Mouse (Mus musculus) forebrain, embryonic 11.5 days (tissue): ENCODE results near the gene Hmgn2. TPM values are rescaled to one million over a fixed set of nuclear protein-coding genes. Genes with fewer than 3 reads are reported as not detected.
"Not testable (repeated sequence)": the region's sequence is repeated elsewhere in the genome, so short reads cannot be mapped to it uniquely, and the experiment has no call there.

ENCODE experiments used
- ATAC-seq: fragments of 200-750 bp; cut with Nextera tagmentation; replicated peaks from 2 replicates; pipeline ENCODE4 v1.8.0; 2017; ENCODE audit warnings: moderate TSS enrichment; ENCODE audit not compliant: low FRiP score
- DNase-seq: peaks from one replicate; pipeline ENCODE4 v3.0.0-alpha.2; 2017; ENCODE audit warnings: low spot score
- H3K27ac ChIP-seq: fragments of 300-500 bp; sonication (generic); 2 replicates; pipeline ENCODE4 v1.5.1; 2014; ENCODE audit warnings: low read depth, low read length
- H3K27me3 ChIP-seq: fragments of 300-500 bp; sonication (generic); 2 replicates; pipeline ENCODE4 v1.6.1; 2014; ENCODE audit warnings: mild to moderate bottlenecking, low read length, mixed read lengths; ENCODE audit not compliant: control insufficient read depth, insufficient read depth
- H3K36me3 ChIP-seq: fragments of 300-500 bp; sonication (generic); 2 replicates; pipeline ENCODE4 v1.6.1; 2014; ENCODE audit warnings: mild to moderate bottlenecking, low read length, moderate library complexity, mixed read lengths; ENCODE audit not compliant: control insufficient read depth, insufficient read depth
- H3K4me1 ChIP-seq: fragments of 300-500 bp; sonication (generic); replicated peaks from 2 replicates; pipeline ENCODE4 v1.6.1; 2014; ENCODE audit warnings: low read length, mixed read lengths; ENCODE audit not compliant: control insufficient read depth, insufficient read depth
- H3K4me2 ChIP-seq: fragments of 300-500 bp; sonication (generic); 2 replicates; pipeline ENCODE4 v1.6.1; 2014; ENCODE audit warnings: low read depth, mild to moderate bottlenecking, low read length, moderate library complexity, mixed read lengths; ENCODE audit not compliant: severe bottlenecking
- H3K4me3 ChIP-seq: fragments of 300-500 bp; sonication (generic); 2 replicates; pipeline ENCODE4 v1.5.1; 2014; ENCODE audit warnings: low read depth, low read length
- H3K9ac ChIP-seq: fragments of 300-500 bp; sonication (generic); 2 replicates; pipeline ENCODE4 v1.6.1; 2014; ENCODE audit warnings: low read length
- H3K9me3 ChIP-seq: fragments of 300-500 bp; sonication (generic); 2 replicates; pipeline ENCODE4 v1.6.1; 2016; ENCODE audit warnings: low read length, mixed read lengths; ENCODE audit not compliant: control insufficient read depth
- WGBS: fragments of 180-500 bp; shearing (Covaris S2); extraction: QIAGEN DNeasy Blood & Tissue Kit; methylation state at CpG from one replicate; pipeline ENCODE4 v1.1.7; 2014; 5-methylcytosine and 5-hydroxymethylcytosine counted together
- polyA plus RNA-seq: library from polyadenylated mRNA; unstranded; fragments of >200 nt; fragmentation: Nextera tagmentation; extraction: Ambion mirVana; gene quantifications from 2 replicates; pipeline ENCODE4 v1.2.1, GENCODE M21; 2014

The Hmgn2 gene
- polyA plus RNA-seq, 1 experiment from 2014 or later, result 4,469 TPM

DNA sequence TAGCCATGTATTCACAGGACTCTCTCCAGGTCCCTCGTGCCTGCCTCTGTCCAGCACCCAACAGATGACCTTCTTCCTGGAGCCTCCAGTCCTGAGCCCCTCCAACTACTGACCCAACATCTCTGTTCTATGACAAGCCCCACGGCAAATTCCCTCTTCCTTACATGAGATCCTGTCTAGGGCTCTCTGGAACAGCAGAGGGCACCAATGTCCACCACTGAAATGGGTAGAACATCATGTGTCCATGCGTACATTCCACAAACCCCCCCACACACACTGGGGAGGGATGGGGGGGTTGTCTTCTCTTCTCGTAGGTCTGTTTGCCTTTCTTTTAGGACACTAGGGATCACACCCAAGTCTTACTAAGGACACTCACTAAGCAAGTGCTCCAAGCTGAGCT lies 21.6 kb upstream of the Hmgn2 start:
- H3K36me3 ChIP-seq, result peaks cover 4% of the 10 kb centered on the region; the same call in 1 of the 2 replicates
- no peak overlapping the region for H3K9ac ChIP-seq
- H3K9me3 ChIP-seq, result no peaks in the 10 kb centered on the region
- H3K4me2 ChIP-seq, result no peak overlapping the region
- no peak for DNase-seq
- no peak overlapping the region for H3K4me3 ChIP-seq
- no peaks in the 10 kb centered on the region for H3K4me1 ChIP-seq
- H3K27me3 ChIP-seq, result no peaks in the 10 kb centered on the region
- 63% methylated on average over 4 of the region's 4 CpGs for WGBS
- H3K27ac ChIP-seq, result no peak overlapping the region
- no peak for ATAC-seq

- H3K27ac ChIP-seq, H3K4me1 ChIP-seq, H3K9ac ChIP-seq, H3K27me3 ChIP-seq, H3K4me2 ChIP-seq, H3K36me3 ChIP-seq, ATAC-seq, H3K9me3 ChIP-seq, H3K4me3 ChIP-seq, DNase-seq: not testable (repeated sequence)
- 91% methylated on average over 8 of the region's 8 CpGs for WGBS
These were observed 19.8 kb upstream of the Hmgn2 start for GRCm38 (mm10) chr4:133988289-133988688.

DNA sequence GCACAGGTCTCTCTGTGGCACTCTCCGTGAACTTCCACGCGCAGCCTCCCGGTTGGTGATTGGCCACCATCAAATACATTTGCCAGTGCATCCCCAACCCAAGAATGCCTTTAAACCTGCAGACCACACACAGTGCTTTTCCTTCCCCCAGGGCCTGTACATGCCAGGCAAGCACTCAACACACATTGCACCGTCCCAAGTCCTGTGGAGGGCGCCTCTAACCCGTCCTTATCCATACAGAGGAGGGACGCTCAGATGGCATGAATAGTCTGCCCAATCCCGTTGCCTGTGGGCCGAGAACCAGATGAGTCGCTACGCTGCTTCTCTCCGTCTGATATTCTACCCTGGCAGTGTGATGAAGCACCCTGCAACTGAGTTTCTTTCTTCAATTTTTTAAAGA lies 14.5 kb upstream of the Hmgn2 start:
- Histone ChIP-seq H3K9me3 (no peaks in the 10 kb centered on the region), H3K4me3 (no peak overlapping the region), H3K4me2 (no peak overlapping the region), H3K4me1 (no peaks in the 10 kb centered on the region), H3K36me3 (no peaks in the 10 kb centered on the region; the same call in 1 of the 2 replicates), H3K9ac (no peak overlapping the region), H3K27me3 (no peaks in the 10 kb centered on the region), H3K27ac (no peak overlapping the region)
- WGBS, result 82% methylated on average over 13 of the region's 13 CpGs
- ATAC-seq (no peak), DNase-seq (no peak)

- DNase-seq, result no peak
- 89% methylated on average over 5 of the region's 5 CpGs for WGBS
- no peak overlapping the region for H3K4me2 ChIP-seq
These were observed 12.0 kb upstream of the Hmgn2 start for GRCm38 (mm10) chr4:133980496-133980895.

GRCm38 (mm10) chr4:133978021-133978711 lies 9.7 kb upstream of the Hmgn2 start:
- Histone ChIP-seq H3K9ac (no peak overlapping the region), H3K4me3 (no peak overlapping the region), H3K9me3 (no peaks in the 10 kb centered on the region), H3K27ac (no peak overlapping the region), H3K4me1 (no peaks in the 10 kb centered on the region), H3K36me3 (peaks cover 4% of the 10 kb centered on the region; the same call in 1 of the 2 replicates), H3K27me3 (no peaks in the 10 kb centered on the region), H3K4me2 (no peak overlapping the region)
- whole genome bisulfite sequencing, result 95% methylated on average over 10 of the region's 10 CpGs
- ATAC-seq (no peak), DNase-seq (no peak)

More at GRCm38 (mm10) chr4:133980496-133980895, 12.0 kb upstream of the Hmgn2 start:
- H3K9ac ChIP-seq, result no peak overlapping the region
- H3K4me3 ChIP-seq, result no peak overlapping the region
- no peaks in the 10 kb centered on the region for H3K27me3 ChIP-seq
- no peaks in the 10 kb centered on the region for H3K9me3 ChIP-seq
- ATAC-seq, result no peak
- no peak overlapping the region for H3K27ac ChIP-seq
- H3K36me3 ChIP-seq, result peaks cover 4% of the 10 kb centered on the region; the same call in 1 of the 2 replicates
- H3K4me1 ChIP-seq, result no peaks in the 10 kb centered on the region

- Histone ChIP-seq H3K9me3 (no peaks in the 10 kb centered on the region), H3K4me3 (no peak overlapping the region), H3K4me2 (no peak overlapping the region), H3K4me1 (peaks cover 22% of the 10 kb centered on the region), H3K27ac (no peak overlapping the region), H3K36me3 (peaks cover 2% of the 10 kb centered on the region; the same call in 1 of the 2 replicates), H3K9ac (no peak overlapping the region), H3K27me3 (no peaks in the 10 kb centered on the region)
- WGBS, result 81% methylated on average over 8 of the region's 8 CpGs
- ATAC-seq (no peak), DNase-seq (no peak)
These were observed 3.3 kb upstream of the Hmgn2 start for GRCm38 (mm10) chr4:133971741-133972140.

DNA sequence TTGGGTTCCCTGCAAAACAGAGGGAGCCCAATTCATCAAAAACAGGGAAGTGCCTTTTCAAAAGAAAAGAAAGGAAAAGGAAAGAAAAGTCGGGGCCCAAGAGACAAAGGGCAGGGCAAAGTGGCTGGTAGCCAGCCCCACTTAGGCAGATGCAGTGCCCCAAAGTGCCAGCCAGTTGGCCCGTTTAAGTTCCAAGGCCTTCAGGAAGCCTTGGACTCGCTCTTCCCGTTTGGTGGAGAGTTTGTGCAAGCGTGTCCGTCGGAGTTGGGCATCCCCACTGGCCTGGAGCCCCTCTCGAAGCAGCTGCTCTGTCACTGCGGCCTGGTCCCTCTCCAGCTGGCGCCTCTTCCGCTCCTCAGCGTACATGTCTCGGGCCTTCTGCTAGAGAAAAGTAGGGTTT lies 2.4 kb upstream of the Hmgn2 start:
- DNase-seq (no peak), ATAC-seq (no peak)
- Histone ChIP-seq H3K4me1 (peaks cover 27% of the 10 kb centered on the region), H3K27me3 (no peaks in the 10 kb centered on the region), H3K36me3 (peaks cover 7% of the 10 kb centered on the region; the same call in 1 of the 2 replicates), H3K9me3 (no peaks in the 10 kb centered on the region), H3K4me2 (no peak overlapping the region), H3K9ac (0 out of 2 replicates have a peak overlapping the region, but pooled peaks have one; percentile 16), H3K27ac (peak overlapping the region; percentile 31; the same call in 1 of the 2 replicates), H3K4me3 (no peak overlapping the region)
- WGBS, result 77% methylated on average over 13 of the region's 13 CpGs

GRCm38 (mm10) chr4:133970196-133970595 lies 1.7 kb upstream of the Hmgn2 start:
- DNase-seq, result peak; percentile 65
- no peak overlapping the region for H3K4me2 ChIP-seq

More at GRCm38 (mm10) chr4:133970196-133970595, 1.7 kb upstream of the Hmgn2 start:
- peaks cover 10% of the 10 kb centered on the region; the same call in 1 of the 2 replicates for H3K36me3 ChIP-seq
- H3K4me3 ChIP-seq, result no peak overlapping the region
- H3K27me3 ChIP-seq, result no peaks in the 10 kb centered on the region
- 8% methylated on average over 4 of the region's 4 CpGs for WGBS
- H3K27ac ChIP-seq, result peak overlapping the region; percentile 31
- H3K9ac ChIP-seq, result peak overlapping the region; percentile 13; the same call in 1 of the 2 replicates
- H3K4me1 ChIP-seq, result peaks cover 30% of the 10 kb centered on the region
- no peak for ATAC-seq
- no peaks in the 10 kb centered on the region for H3K9me3 ChIP-seq
